Mouse (Mus musculus) regulatory T cell (primary cell): ENCODE results near the gene Psma4.

Experiments used
- in situ Hi-C: fragments of 300-600 bp; cut with MboI, MseI; formaldehyde crosslinking; loops from one replicate; pipeline ENCODE4 v1.15.1; 2025; ENCODE audit warnings: high pct_unique_total_duplicates

Psma4 gene

DNA sequence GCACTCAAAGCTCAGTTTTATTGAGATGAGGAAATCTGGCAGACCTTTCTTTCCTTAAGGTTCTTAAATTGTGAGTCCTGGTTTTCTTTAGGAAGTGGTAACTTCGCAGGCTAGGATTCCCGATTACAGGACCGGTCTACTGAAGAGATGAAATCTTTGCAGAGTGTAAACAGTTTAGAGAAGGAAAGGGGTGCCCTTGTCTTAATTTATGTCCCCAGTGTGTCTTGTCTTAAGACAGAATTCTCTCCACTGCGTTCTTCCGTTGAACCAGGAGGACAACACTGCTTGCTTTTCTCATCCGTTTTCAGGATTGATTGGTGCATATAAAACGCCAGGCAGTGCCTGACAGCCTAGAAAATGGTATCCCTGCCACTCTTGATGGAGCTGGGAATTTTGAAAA is 31.8 kb downstream of the Psma4 start:
- in situ Hi-C loops, result no loop called here

DNA sequence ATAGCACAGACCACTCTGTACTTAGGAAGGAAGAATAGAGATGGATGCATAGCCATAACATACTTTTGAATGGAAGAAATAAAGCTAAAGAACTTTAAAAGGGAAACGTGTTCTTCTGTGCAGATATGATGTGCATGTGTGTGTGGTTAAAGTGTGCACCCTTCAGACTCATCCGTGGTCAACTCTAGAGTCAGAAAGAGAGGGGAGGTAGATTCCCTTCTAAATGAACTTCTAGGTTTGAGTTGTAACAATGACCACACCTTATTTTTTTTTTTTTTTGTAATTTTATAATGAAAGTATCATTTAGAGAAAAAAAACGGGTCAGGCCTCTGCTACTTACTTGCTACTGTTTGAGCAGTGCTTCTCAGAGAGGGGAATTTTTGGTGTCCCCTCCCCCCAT is 39.8 kb downstream of the Psma4 start:
- in situ Hi-C loops, result no loop called here

DNA sequence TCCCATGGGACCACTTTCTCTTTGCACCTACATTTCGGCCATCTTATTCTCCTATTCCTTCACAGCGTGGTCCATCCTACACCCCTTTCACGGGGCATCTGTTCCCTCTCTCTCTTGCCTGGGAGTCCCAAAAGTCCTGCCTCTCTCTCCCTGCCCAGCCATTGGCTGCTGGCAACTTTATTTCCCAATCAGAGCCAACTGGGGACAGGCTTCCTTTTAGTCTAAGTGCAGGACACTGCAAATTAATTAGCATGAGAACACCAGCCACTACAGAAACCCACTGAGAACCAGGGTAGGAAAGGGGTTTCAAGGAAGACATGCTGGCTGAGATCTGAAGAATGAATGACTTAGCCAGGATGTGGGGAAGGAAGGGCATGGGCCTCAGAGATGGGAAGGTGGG is 43.8 kb downstream of the Psma4 start:
- in situ Hi-C loops, result no loop called here

DNA sequence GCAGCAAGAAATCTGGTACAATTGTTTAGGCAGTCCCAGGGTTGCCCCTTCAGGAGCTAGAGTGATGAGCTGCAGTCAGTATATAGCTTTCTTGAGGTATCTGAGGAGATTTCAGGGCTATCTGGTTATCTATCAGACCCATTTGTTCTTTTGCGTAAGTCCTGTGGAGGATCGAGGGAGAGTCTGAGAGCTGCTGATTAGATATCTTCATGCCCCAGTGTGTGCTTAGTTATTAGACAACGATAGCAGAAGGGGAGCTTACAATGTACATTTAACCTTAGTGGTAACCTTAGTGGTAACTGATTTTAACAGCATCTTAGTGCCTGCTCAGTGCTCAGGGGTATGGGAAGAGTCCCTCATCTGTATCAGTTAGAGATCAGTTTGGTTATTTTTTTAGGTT is 45.1 kb downstream of the Psma4 start:
- in situ Hi-C loops, result no loop called here

DNA sequence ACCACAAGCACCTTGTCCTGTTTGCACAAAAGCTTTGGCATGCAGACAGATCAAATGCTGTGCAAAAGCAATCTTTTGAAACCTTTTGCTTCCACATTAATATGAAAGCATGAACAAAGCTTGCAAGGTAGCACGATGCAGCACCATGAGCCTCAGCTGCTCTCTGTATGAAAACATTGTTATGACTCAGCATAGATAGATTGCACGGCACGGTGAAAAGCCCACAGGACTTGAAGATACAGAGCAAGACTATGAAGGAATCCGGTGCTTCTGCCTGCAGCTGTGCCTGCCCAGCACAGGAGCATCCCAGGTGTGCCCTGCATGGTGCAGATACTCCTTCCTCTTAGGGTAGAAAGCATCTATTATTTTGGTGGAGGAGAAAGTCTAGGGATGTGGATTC is 53.0 kb downstream of the Psma4 start:
- in situ Hi-C loops, result no loop called here
